Mouse (Mus musculus) frontal cortex, adult 2 months (tissue): ENCODE measurements around the gene Prkcz. TPM values are rescaled to one million over a fixed set of nuclear protein-coding genes. Genes with fewer than 3 reads are reported as not detected.

Experiments
- DNase-seq, 2 experiments: peaks; one replicate each; pipeline ENCODE4 v3.0.0; 2022; ENCODE audit warnings: low spot score in 1 of 2; ENCODE audit errors: extremely low spot score in 1 of 2
- polyA plus RNA-seq: library from polyadenylated mRNA; depleted of rRNA; stranded (reverse); fragments of >200 nt; gene quantifications from 2 replicates; pipeline ENCODE4 v1.2.3, GENCODE M21; 2012; rRNA removed

Gene Prkcz
- polyA plus RNA-seq = 217 and 235 TPM in 2 replicates

GRCm38 (mm10) chr4:155361303-155361791 is at the start of gene Prkcz:
Gene Prkcz (minus strand): TSS chr4:155361361.
- DNase-seq = peak in 1 of 2 experiments; percentile 60

- DNase-seq = peak; percentile 75 to 90
These were observed 48.1 kb upstream of the Prkcz start, which contains the start of gene Cfap74 for GRCm38 (mm10) chr4:155409058-155409776. Gene Cfap74 (plus strand): TSS chr4:155409190.

- no peak for DNase-seq
These were observed 47.5 kb upstream of the Prkcz start for GRCm38 (mm10) chr4:155408695-155409057.

- DNase-seq = no peak
These were observed 41.3 kb upstream of the Prkcz start for GRCm38 (mm10) chr4:155402489-155402888.

- DNase-seq = no peak
These were observed 40.0 kb upstream of the Prkcz start for GRCm38 (mm10) chr4:155401121-155401520.

GRCm38 (mm10) chr4:155398222-155398540 is 37.0 kb upstream of the Prkcz start:
- DNase-seq = no peak

GRCm38 (mm10) chr4:155397511-155398221 is 36.5 kb upstream of the Prkcz start, which contains the start of gene Gabrd:
Gene Gabrd (minus strand): TSS chr4:155398112.
- DNase-seq = peak in 1 of 2 experiments; percentile 63

- DNase-seq = no peak
These were observed 35.6 kb upstream of the Prkcz start for GRCm38 (mm10) chr4:155396751-155397150.

- DNase-seq = peak; percentile 73 to 78
These were observed 34.3 kb upstream of the Prkcz start for GRCm38 (mm10) chr4:155395471-155395870.

- no peak for DNase-seq
These were observed 26.0 kb upstream of the Prkcz start for GRCm38 (mm10) chr4:155387166-155387565.

- no peak for DNase-seq
These were observed 22.2 kb upstream of the Prkcz start for GRCm38 (mm10) chr4:155383326-155383725.

GRCm38 (mm10) chr4:155382752-155383151 is 21.6 kb upstream of the Prkcz start:
- DNase-seq = peak; percentile 67 to 80

GRCm38 (mm10) chr4:155381974-155382373 is 20.8 kb upstream of the Prkcz start:
- no peak for DNase-seq

- no peak for DNase-seq
These were observed 10.9 kb upstream of the Prkcz start for GRCm38 (mm10) chr4:155371797-155372735.

- DNase-seq = no peak
These were observed 9.9 kb upstream of the Prkcz start for GRCm38 (mm10) chr4:155370737-155371715.

- DNase-seq = peak; percentile 40 to 92
These were observed 7.5 kb upstream of the Prkcz start for GRCm38 (mm10) chr4:155368684-155369083.

GRCm38 (mm10) chr4:155367739-155368138 is 6.6 kb upstream of the Prkcz start:
- no peak for DNase-seq

- no peak for DNase-seq
These were observed 5.6 kb upstream of the Prkcz start for GRCm38 (mm10) chr4:155366784-155367183.

GRCm38 (mm10) chr4:155362443-155362842 is 1.3 kb upstream of the Prkcz start:
- DNase-seq = no peak
